29 mouse cellular contexts compared by ENCODE assay signal in the genomic region with DNA sequence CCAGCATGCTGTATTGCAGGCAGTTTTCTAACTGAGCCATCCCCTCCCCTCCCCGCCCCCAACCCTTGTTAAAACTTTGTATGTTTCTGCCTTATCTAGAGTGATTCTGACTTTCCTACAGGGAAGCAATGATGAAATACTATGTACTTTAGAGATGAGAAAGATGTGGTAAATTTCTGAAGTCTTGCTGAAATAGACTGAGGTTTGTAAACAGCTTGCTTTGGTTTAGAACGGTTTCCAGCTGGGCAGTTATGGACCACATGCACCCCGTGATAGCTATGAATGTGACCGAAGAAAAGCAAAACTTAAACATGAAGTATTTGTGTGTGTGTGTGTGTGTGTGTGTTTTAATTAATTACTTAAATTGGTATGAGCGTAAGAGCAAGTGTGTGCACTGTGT. TPM values are rescaled to one million over a fixed set of nuclear protein-coding genes. Genes with fewer than 3 reads are reported as not detected.
A peak's percentile ranks its signal among the peaks of the same experiment; 100 is the strongest.
DNase-seq lines count a peak whose midpoint lies in the region; ATAC-seq and TF ChIP-seq lines count a peak whose summit lies in the region.
"Had no signal": no experiment of that assay in that cellular context is flagged by ENCODE, and none has a peak within 500 bp of the region (broad histone marks: within the 10 kb centered on the region; RNA-seq: fewer than 3 reads in every experiment).

No protein-coding gene starts in this region.

- no peak overlapping the region for H3K27ac ChIP-seq in liver, adult 2 months (replicated peaks; ENCODE audit: insufficient read depth, low read depth, low read length)
- H3K27ac ChIP-seq in liver, embryonic 12.5 days: no peak overlapping the region
- H3K27ac ChIP-seq in lung, embryonic 16.5 days (ENCODE audit: low read length): no peak overlapping the region
- no peak overlapping the region for H3K27ac ChIP-seq in heart, embryonic 12.5 days (ENCODE audit: poor library complexity, severe bottlenecking)
- H3K27ac ChIP-seq in intestine, embryonic 16.5 days (ENCODE audit: low read length): no peak overlapping the region
- H3K27ac ChIP-seq: embryonic facial prominence, embryonic 13.5 days; embryonic facial prominence, embryonic 15.5 days; forebrain, embryonic 10.5 days; forebrain, embryonic 12.5 days had no signal

- ATAC-seq in liver, embryonic 12.5 days: no peak
- ATAC-seq in lung, embryonic 16.5 days (ENCODE audit: low read depth): peak; percentile 58
- ATAC-seq in granulocyte monocyte progenitor cell, adult 5-6 weeks (replicated peaks; ENCODE audit: poor library complexity, severe bottlenecking): peak; percentile 62
- no peak for ATAC-seq in heart, embryonic 12.5 days (ENCODE audit: insufficient number of reproducible peaks, low FRiP score)
- ATAC-seq in intestine, embryonic 16.5 days: no peak
- ATAC-seq: activated CD4-positive, CD25-positive, alpha-beta regulatory T cell, adult 4 months; forebrain, embryonic 14.5 days; forebrain, embryonic 16.5 days; Patski had no signal

- no peaks in the 10 kb centered on the region for H3K27me3 ChIP-seq in liver, adult 2 months (ENCODE audit: control insufficient read depth, insufficient read depth, low read length)
- H3K27me3 ChIP-seq in liver, embryonic 12.5 days (replicated peaks): no peaks in the 10 kb centered on the region
- H3K27me3 ChIP-seq in lung, embryonic 16.5 days (ENCODE audit: control insufficient read depth, insufficient read depth, low read depth, low read length): no peaks in the 10 kb centered on the region
- H3K27me3 ChIP-seq in heart, embryonic 12.5 days (replicated peaks): no peaks in the 10 kb centered on the region
- H3K27me3 ChIP-seq in intestine, embryonic 16.5 days (replicated peaks; ENCODE audit: control insufficient read depth, insufficient read depth, low read length): no peaks in the 10 kb centered on the region
- H3K27me3 ChIP-seq: embryonic facial prominence, embryonic 13.5 days; embryonic facial prominence, embryonic 15.5 days; forebrain, embryonic 12.5 days; Patski had no signal

- peaks cover 40% of the 10 kb centered on the region for H3K36me3 ChIP-seq in liver, adult 2 months (ENCODE audit: control insufficient read depth, insufficient read depth, low read length)
- H3K36me3 ChIP-seq in liver, embryonic 12.5 days: peaks cover 61% of the 10 kb centered on the region
- peaks cover 24% of the 10 kb centered on the region for H3K36me3 ChIP-seq in lung, embryonic 16.5 days (ENCODE audit: control insufficient read depth, insufficient read depth, low read length)
- peaks cover 46% of the 10 kb centered on the region for H3K36me3 ChIP-seq in heart, embryonic 12.5 days
- H3K36me3 ChIP-seq in intestine, embryonic 16.5 days (ENCODE audit: control insufficient read depth, insufficient read depth, low read length): peaks cover 9% of the 10 kb centered on the region; the same call in 1 of the 2 replicates

- H3K4me3 ChIP-seq in liver, adult 2 months (ENCODE audit: insufficient read depth, low read depth, low read length): no peak overlapping the region
- H3K4me3 ChIP-seq in liver, embryonic 12.5 days: no peak overlapping the region
- H3K4me3 ChIP-seq in lung, embryonic 16.5 days (ENCODE audit: low read length): no peak overlapping the region
- no peak overlapping the region for H3K4me3 ChIP-seq in heart, embryonic 12.5 days
- no peak overlapping the region for H3K4me3 ChIP-seq in intestine, embryonic 16.5 days (ENCODE audit: low read length)
- H3K4me3 ChIP-seq: embryonic facial prominence, embryonic 13.5 days; embryonic facial prominence, embryonic 15.5 days; erythroblast, embryonic 14.5 days; forebrain, embryonic 10.5 days; forebrain, embryonic 12.5 days had no signal

- no peak for TF ChIP-seq POLR2A in liver, adult 2 months (IDR thresholded peaks at IDR 0.05; ENCODE audit: extremely low read depth, insufficient read depth, low read length)

- no peak for TF ChIP-seq CTCF in liver, adult 2 months (IDR thresholded peaks at IDR 0.05; ENCODE audit: low read depth, low read length)

- peaks cover 8% of the 10 kb centered on the region for H3K4me1 ChIP-seq in liver, adult 2 months (ENCODE audit: control insufficient read depth, insufficient read depth, low read length)
- H3K4me1 ChIP-seq in liver, embryonic 12.5 days: peaks cover 28% of the 10 kb centered on the region
- H3K4me1 ChIP-seq in lung, embryonic 16.5 days (replicated peaks; ENCODE audit: control insufficient read depth, insufficient read depth, low read length): peaks cover 3% of the 10 kb centered on the region; the same call in 1 of the 2 replicates
- H3K4me1 ChIP-seq in heart, embryonic 12.5 days (replicated peaks): peaks cover 34% of the 10 kb centered on the region
- H3K4me1 ChIP-seq in intestine, embryonic 16.5 days (ENCODE audit: control insufficient read depth, insufficient read depth, low read length): peaks cover 13% of the 10 kb centered on the region
- H3K4me1 ChIP-seq: forebrain, embryonic 12.5 days had no signal

- no peak overlapping the region for H3K4me2 ChIP-seq in liver, embryonic 12.5 days
- H3K4me2 ChIP-seq in lung, embryonic 16.5 days (ENCODE audit: low read depth, low read length): no peak overlapping the region
- no peak overlapping the region for H3K4me2 ChIP-seq in heart, embryonic 12.5 days
- H3K4me2 ChIP-seq in intestine, embryonic 16.5 days (ENCODE audit: low read depth, low read length): no peak overlapping the region
- H3K4me2 ChIP-seq: embryonic facial prominence, embryonic 13.5 days; embryonic facial prominence, embryonic 15.5 days; forebrain, embryonic 12.5 days had no signal

- no peak overlapping the region for H3K9ac ChIP-seq in liver, adult 2 months (ENCODE audit: low read depth, low read length)
- no peak overlapping the region for H3K9ac ChIP-seq in liver, embryonic 12.5 days
- no peak overlapping the region for H3K9ac ChIP-seq in lung, embryonic 16.5 days (ENCODE audit: low read length)
- H3K9ac ChIP-seq in heart, embryonic 12.5 days: no peak overlapping the region
- no peak overlapping the region for H3K9ac ChIP-seq in intestine, embryonic 16.5 days (ENCODE audit: low read depth, low read length)
- H3K9ac ChIP-seq: embryonic facial prominence, embryonic 13.5 days; embryonic facial prominence, embryonic 15.5 days; forebrain, embryonic 12.5 days had no signal

- peak; percentile 34 for DNase-seq in liver, adult 2 months (ENCODE audit: extremely low read depth, low read depth, low spot score)
- DNase-seq in lung, adult 18-20 months: no peak
- DNase-seq in 416B (ENCODE audit: low read depth): peak; percentile 68
- DNase-seq: adrenal gland, adult 8-10 months; adrenal gland, postnatal 14 days; adrenal gland, postnatal 36 days; cerebellum, adult 11-12 months; cerebellum, adult 2 months; cerebellum, adult 9-10 months; cerebellum, postnatal 10 days; cerebellum, postnatal 25 days had no signal

- no peaks in the 10 kb centered on the region for H3K9me3 ChIP-seq in liver, embryonic 12.5 days (replicated peaks)
- no peaks in the 10 kb centered on the region for H3K9me3 ChIP-seq in lung, embryonic 16.5 days (ENCODE audit: control insufficient read depth, low read length)
- peaks cover 2% of the 10 kb centered on the region; the same call in 1 of the 2 replicates for H3K9me3 ChIP-seq in heart, embryonic 12.5 days (replicated peaks)
- no peaks in the 10 kb centered on the region for H3K9me3 ChIP-seq in intestine, embryonic 16.5 days (ENCODE audit: control insufficient read depth, low read length)
- H3K9me3 ChIP-seq: embryonic facial prominence, embryonic 13.5 days; embryonic facial prominence, embryonic 15.5 days; forebrain, embryonic 10.5 days; forebrain, embryonic 12.5 days had no signal

- H3K79me2 ChIP-seq in liver, adult 2 months (ENCODE audit: control insufficient read depth, insufficient read depth, low read length): peaks cover 7% of the 10 kb centered on the region; the same call in 1 of the 2 replicates

- WGBS in liver, adult 2 months: 55% methylated on average over 5 of the region's 5 CpGs
- WGBS in liver, embryonic 12.5 days (ENCODE audit: insufficient replicate concordance): 81% methylated on average over 5 of the region's 5 CpGs
- 58% methylated on average over 5 of the region's 5 CpGs for WGBS in lung, embryonic 16.5 days
- WGBS in heart, embryonic 12.5 days: 84% methylated on average over 5 of the region's 5 CpGs
- 80% methylated on average over 5 of the region's 5 CpGs for WGBS in intestine, embryonic 16.5 days

RNA-seq across cellular contexts. Expression of a gene that starts 13.2 kb away (rescaled TPM):
- 63.2 and 77.3 TPM in 2 replicates for total RNA-seq in liver, adult 2 months (2014; rRNA removed)
- 26.2 and 38.2 TPM in 2 replicates for polyA plus RNA-seq in liver, adult 2 months (2012; rRNA removed)
- polyA plus RNA-seq in liver, embryonic 12.5 days (2016; fragmentation: Nextera tagmentation; extraction: Ambion mirVana): 87.9 and 89.1 TPM in 2 replicates
- 52.0 and 54.0 TPM in 2 replicates for polyA plus RNA-seq in lung, embryonic 16.5 days (2015; fragmentation: Nextera tagmentation; extraction: Ambion mirVana)
- total RNA-seq in granulocyte monocyte progenitor cell, adult 5-6 weeks (2014; fragmentation: Nextera tagmentation): 122 and 132 TPM in 2 replicates
- 88.9 and 90.9 TPM in 2 replicates for total RNA-seq in granulocyte monocyte progenitor cell, adult 5-6 weeks (2017)
- polyA plus RNA-seq in heart, embryonic 12.5 days (2016; fragmentation: Nextera tagmentation; extraction: Ambion mirVana): 25.4 and 26.4 TPM in 2 replicates
- polyA plus RNA-seq in intestine, embryonic 16.5 days (2015; fragmentation: Nextera tagmentation; extraction: Ambion mirVana): 88.7 and 90.2 TPM in 2 replicates

RNA-seq across cellular contexts. Expression of a gene that starts 29.3 kb away (rescaled TPM):
- not detected in 2 replicates for total RNA-seq in liver, adult 2 months (2014; rRNA removed)
- not detected in 2 replicates for polyA plus RNA-seq in liver, adult 2 months (2012; rRNA removed)
- polyA plus RNA-seq in liver, embryonic 12.5 days (2016; fragmentation: Nextera tagmentation; extraction: Ambion mirVana): not detected in 2 replicates
- 0.52 and 0.99 TPM in 2 replicates for polyA plus RNA-seq in lung, embryonic 16.5 days (2015; fragmentation: Nextera tagmentation; extraction: Ambion mirVana)
- not detected in 2 replicates for total RNA-seq in granulocyte monocyte progenitor cell, adult 5-6 weeks (2014; fragmentation: Nextera tagmentation)
- total RNA-seq in granulocyte monocyte progenitor cell, adult 5-6 weeks (2017): not detected in 2 replicates
- 0.12 TPM in 1 of 2 replicates, not detected in the other for polyA plus RNA-seq in heart, embryonic 12.5 days (2016; fragmentation: Nextera tagmentation; extraction: Ambion mirVana)
- polyA plus RNA-seq in intestine, embryonic 16.5 days (2015; fragmentation: Nextera tagmentation; extraction: Ambion mirVana): 0.15 and 0.16 TPM in 2 replicates
- total RNA-seq: adrenal gland, adult 18-20 months; ES-E14; MEL had no signal
- polyA plus RNA-seq: activated CD4-positive, CD25-positive, alpha-beta regulatory T cell, adult 4 months; C2C12; erythroblast, embryonic 14.5 days; forebrain, embryonic 10.5 days had no signal

Comparison
In these comparisons a context has a peak if more than half of its experiments do, and no peak if none do; other contexts are left out.
1. DNase-seq: peak in liver, adult 2 months (single experiment) and 416B (single experiment); none in lung, adult 18-20 months (0 of 2).
2. ATAC-seq: peak in lung, embryonic 16.5 days (single experiment) and granulocyte monocyte progenitor cell, adult 5-6 weeks (single experiment); none in liver, embryonic 12.5 days (single experiment), heart, embryonic 12.5 days (single experiment) and intestine, embryonic 16.5 days (single experiment).